Mouse (Mus musculus) right cerebral cortex, postnatal 4 days (tissue): ENCODE measurements around the gene Nr2c2.
"Not testable (repeated sequence)": the region's sequence is repeated elsewhere in the genome, so short reads cannot be mapped to it uniquely, and the experiment has no call there.

ENCODE experiments used
- DNase-seq: peaks from one replicate; pipeline ENCODE4 v3.0.0-alpha.2; 2022

Nr2c2 gene

GRCm38 (mm10) chr6:92091130-92091591 is at the start of gene Nr2c2:
Gene Nr2c2, plus strand, starts transcription at chr6:92091390.
- peak; percentile 89 for DNase-seq

- DNase-seq = peak; percentile 23
Measured at GRCm38 (mm10) chr6:92042055-92042454, 49.1 kb upstream of the Nr2c2 start.

GRCm38 (mm10) chr6:92042850-92043249 is 48.3 kb upstream of the Nr2c2 start:
- DNase-seq = no peak

GRCm38 (mm10) chr6:92057768-92058167 is 33.4 kb upstream of the Nr2c2 start:
- no peak for DNase-seq

- no peak for DNase-seq
Measured at GRCm38 (mm10) chr6:92061725-92062124, 29.5 kb upstream of the Nr2c2 start.

- DNase-seq = no peak
Measured at GRCm38 (mm10) chr6:92063452-92063851, 27.7 kb upstream of the Nr2c2 start.

GRCm38 (mm10) chr6:92064101-92064500 is 27.1 kb upstream of the Nr2c2 start:
- DNase-seq = no peak

GRCm38 (mm10) chr6:92065721-92066496 is 25.3 kb upstream of the Nr2c2 start:
- peak; percentile 82 for DNase-seq

GRCm38 (mm10) chr6:92067146-92067790 is 23.9 kb upstream of the Nr2c2 start:
- peak; percentile 79 for DNase-seq

GRCm38 (mm10) chr6:92071121-92071839 is 19.9 kb upstream of the Nr2c2 start:
- DNase-seq = no peak

GRCm38 (mm10) chr6:92080730-92081129 is 10.5 kb upstream of the Nr2c2 start:
- DNase-seq = no peak

- no peak for DNase-seq
Measured at GRCm38 (mm10) chr6:92082756-92083155, 8.4 kb upstream of the Nr2c2 start.

GRCm38 (mm10) chr6:92084932-92085331 is 6.3 kb upstream of the Nr2c2 start:
- no peak for DNase-seq

GRCm38 (mm10) chr6:92089141-92089540 is 2.0 kb upstream of the Nr2c2 start:
- DNase-seq = not testable (repeated sequence)

GRCm38 (mm10) chr6:92089982-92090381 is 1.2 kb upstream of the Nr2c2 start:
- no peak for DNase-seq

GRCm38 (mm10) chr6:92090497-92090896 is 693 bp upstream of the Nr2c2 start:
- DNase-seq = no peak

GRCm38 (mm10) chr6:92091767-92092489 is 738 bp downstream of the Nr2c2 start:
- DNase-seq = peak; percentile 100

GRCm38 (mm10) chr6:92092737-92093136 is 1.5 kb downstream of the Nr2c2 start:
- DNase-seq = no peak

GRCm38 (mm10) chr6:92093869-92094268 is 2.7 kb downstream of the Nr2c2 start:
- DNase-seq = no peak

- DNase-seq = no peak
Measured at GRCm38 (mm10) chr6:92100679-92101360, 9.6 kb downstream of the Nr2c2 start.

GRCm38 (mm10) chr6:92124547-92124946 is 33.4 kb downstream of the Nr2c2 start:
- DNase-seq = no peak

GRCm38 (mm10) chr6:92126861-92127468 is 35.8 kb downstream of the Nr2c2 start:
- DNase-seq = no peak
